Mouse (Mus musculus): ENCODE measurements around the gene St6gal1. TPM values are rescaled to one million over a fixed set of nuclear protein-coding genes. Genes with fewer than 3 reads are reported as not detected.

St6gal1 gene
- 128 TPM for polyA plus RNA-seq (2015; fragmentation: Illumina TruSeq; extraction: RNeasy Lipid Tissue Mini Kit (QIAGEN cat#74804); ENCODE audit: insufficient read depth, low replicate concordance)

DNA sequence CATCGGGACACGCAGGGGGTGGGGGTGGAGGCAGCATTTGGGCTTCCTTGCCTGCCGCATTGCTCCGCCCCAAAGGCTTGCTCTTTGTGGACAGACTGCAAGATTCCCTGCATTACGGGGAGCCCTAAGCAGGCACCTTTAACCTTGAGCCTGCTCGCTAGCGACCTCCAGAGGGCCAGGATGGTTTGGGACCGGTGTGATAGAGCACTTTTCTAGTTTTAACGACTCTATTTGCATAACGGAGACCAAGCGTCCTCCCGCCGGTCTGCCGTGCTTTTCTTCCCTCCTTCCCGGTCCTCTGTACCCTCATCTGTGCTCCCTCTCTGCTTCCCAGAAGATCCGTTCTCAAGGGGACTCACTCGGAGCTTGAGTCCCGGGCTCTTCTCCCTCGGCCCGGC lies at the start of gene St6gal1:
Gene St6gal1 (plus strand): TSS at position 70 of the 398 bp plus-strand sequence.

Other genes starting within 250 kb of the St6gal1 start
- gene Kng2, start 195.3 kb upstream of the St6gal1 start, polyA plus RNA-seq (2015; fragmentation: Illumina TruSeq; extraction: RNeasy Lipid Tissue Mini Kit (QIAGEN cat#74804); ENCODE audit: insufficient read depth, low replicate concordance): not detected
- not detected for gene Kng1, start 166.9 kb upstream of the St6gal1 start, polyA plus RNA-seq (2015; fragmentation: Illumina TruSeq; extraction: RNeasy Lipid Tissue Mini Kit (QIAGEN cat#74804); ENCODE audit: insufficient read depth, low replicate concordance)
- 1,407 TPM for gene Eif4a2, start 117.3 kb upstream of the St6gal1 start, polyA plus RNA-seq (2015; fragmentation: Illumina TruSeq; extraction: RNeasy Lipid Tissue Mini Kit (QIAGEN cat#74804); ENCODE audit: insufficient read depth, low replicate concordance)
- gene Rfc4, start 97.0 kb upstream of the St6gal1 start, polyA plus RNA-seq (2015; fragmentation: Illumina TruSeq; extraction: RNeasy Lipid Tissue Mini Kit (QIAGEN cat#74804); ENCODE audit: insufficient read depth, low replicate concordance): 30.1 TPM
- 3.8 TPM for gene Adipoq, start 78.2 kb upstream of the St6gal1 start, polyA plus RNA-seq (2015; fragmentation: Illumina TruSeq; extraction: RNeasy Lipid Tissue Mini Kit (QIAGEN cat#74804); ENCODE audit: insufficient read depth, low replicate concordance)
- not detected for gene Rtp1, start 204.4 kb downstream of the St6gal1 start, polyA plus RNA-seq (2015; fragmentation: Illumina TruSeq; extraction: RNeasy Lipid Tissue Mini Kit (QIAGEN cat#74804); ENCODE audit: insufficient read depth, low replicate concordance)

All from spleen, adult 10 weeks (tissue).